Mouse (Mus musculus) right cerebral cortex, postnatal 14 days (tissue): ENCODE measurements around the gene Maml2.

Source experiments
- DNase-seq: peaks from one replicate; pipeline ENCODE4 v3.0.0; 2022

The Maml2 gene

DNA sequence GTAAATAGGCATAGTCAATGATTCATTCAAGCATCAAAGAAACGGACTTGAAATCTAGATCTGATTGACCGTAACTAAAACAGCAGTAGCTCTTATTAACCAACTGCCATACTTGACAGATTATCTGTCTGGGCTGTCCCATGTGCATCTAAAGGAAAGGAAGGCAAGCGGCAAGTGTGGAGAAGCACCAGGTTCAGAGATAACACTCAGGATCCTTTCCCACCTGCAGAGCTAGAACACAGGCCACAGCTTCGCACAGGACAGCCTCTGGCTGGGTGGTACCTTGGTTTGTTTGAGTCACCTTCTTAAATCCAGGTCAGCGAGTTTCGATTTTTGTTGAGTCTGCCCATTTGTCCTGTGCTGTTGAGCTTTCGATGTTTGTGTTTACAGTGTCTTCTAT lies 240.4 kb downstream of the Maml2 start:
- DNase-seq, result no peak

GRCm38 (mm10) chr9:13539535-13539934 lies 241.8 kb downstream of the Maml2 start:
- DNase-seq, result no peak

DNA sequence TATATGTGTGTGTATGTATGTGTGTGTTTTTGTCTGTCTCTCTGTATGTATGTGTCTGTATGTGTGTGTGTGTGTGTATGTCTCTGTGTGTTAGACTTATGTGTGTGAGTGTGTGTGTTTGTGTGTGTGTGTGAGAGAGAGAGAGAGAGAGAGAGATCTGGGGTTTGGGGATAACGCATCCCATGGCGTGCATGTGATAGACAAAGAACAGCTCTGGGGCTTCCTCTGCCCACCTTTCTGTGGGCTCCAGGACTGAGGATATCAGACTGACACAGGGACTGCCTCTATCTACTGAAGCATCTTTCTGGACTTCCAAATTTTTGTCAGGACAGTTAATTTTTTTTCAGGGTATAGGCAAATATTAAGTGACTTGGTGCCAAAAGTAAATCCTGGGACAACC lies 242.5 kb downstream of the Maml2 start:
- DNase-seq, result no peak

- no peak for DNase-seq
These were observed 243.0 kb downstream of the Maml2 start for GRCm38 (mm10) chr9:13540781-13541180.

DNA sequence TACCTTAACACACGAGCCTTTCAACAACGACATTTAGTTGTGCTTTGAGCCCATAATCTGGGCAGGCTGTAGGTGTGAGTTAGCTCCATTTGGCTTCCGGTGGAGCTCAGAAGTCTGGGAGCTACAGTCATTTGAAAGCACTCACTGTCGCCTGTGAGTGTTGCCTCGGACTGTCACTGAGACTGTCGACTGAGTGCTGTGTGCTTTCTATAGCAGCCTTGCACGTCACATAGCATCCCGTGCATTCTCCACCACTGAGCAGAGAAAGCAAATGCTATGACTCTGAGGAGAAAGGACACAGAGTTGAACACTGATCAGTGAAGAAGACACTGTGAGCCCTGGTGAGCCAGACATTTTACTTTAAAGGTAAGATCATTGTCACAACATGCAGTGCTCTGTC lies 245.4 kb downstream of the Maml2 start:
- DNase-seq, result no peak

GRCm38 (mm10) chr9:13544133-13544532 lies 246.4 kb downstream of the Maml2 start:
- DNase-seq, result no peak

DNA sequence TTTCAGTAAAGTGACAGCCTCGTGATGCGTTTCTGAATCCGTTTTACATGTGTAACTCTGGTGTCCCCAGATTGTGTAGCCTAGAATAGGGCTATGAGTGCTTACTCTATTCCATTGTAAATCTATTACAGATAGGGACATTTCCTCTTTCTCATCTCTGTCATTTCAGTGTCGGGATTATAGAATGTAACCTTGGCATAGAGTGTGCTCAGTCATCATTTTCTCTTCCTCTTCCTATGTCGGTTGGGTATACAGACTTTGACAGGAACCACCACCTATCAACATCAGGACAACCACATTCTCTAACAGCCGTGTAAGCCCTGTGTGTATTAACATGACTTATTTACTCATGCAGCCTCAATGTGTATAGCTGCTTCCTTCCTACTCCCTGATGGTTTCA lies 248.0 kb downstream of the Maml2 start:
- no peak for DNase-seq

DNA sequence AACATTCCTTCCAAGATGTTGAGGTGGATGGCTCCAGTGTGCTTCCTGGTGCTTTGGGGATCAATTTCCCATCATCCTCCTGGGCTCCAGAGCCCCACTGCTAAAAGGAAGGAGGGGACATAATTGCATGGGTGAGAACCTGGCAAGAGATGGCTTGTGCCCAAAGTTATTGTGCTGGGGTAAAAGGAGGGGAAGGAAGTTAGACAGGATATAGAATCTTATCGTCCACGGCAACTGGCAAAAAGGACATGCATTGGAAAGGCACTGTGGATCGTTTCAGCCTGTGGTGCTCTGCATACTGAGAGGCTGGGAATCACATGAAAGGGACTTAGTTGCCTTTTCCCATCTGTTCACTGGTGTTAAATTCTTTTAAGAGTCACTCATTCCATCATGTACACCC lies 252.2 kb downstream of the Maml2 start:
- DNase-seq, result no peak

DNA sequence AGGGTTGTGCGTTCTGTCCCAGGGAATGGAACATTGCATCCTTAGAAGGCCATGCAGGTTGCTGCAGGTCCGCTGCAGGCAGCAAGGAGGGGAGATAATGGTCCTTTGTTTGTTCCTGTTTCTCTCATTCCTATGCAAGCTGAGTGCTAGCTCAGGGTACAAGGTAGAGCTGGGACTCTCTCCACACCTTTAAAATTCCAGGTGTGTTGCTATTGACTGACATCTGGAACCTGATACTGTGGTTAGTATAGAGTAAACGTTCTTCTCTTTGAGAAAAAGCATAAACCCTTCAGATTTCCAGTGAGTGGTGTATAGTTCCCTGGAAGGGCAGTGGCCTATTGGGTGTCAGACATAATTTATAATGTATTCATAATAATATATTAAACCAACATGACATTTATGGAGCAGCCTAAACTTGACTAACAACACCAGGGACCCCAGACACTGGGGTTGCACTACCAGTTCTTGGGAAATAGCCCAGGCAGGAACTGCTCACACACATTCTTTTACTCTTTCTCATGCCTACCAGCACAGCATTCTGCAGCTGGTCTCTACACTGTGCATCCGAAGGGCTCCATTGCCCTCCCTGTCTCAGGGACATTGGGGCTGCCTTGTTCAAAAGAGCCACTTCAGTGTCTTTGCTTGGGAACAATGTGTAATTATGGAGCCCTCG lies 254.8 kb downstream of the Maml2 start:
- DNase-seq, result no peak

GRCm38 (mm10) chr9:13554773-13555172 lies 257.0 kb downstream of the Maml2 start:
- no peak for DNase-seq

GRCm38 (mm10) chr9:13555973-13556481 lies 258.3 kb downstream of the Maml2 start:
- DNase-seq, result no peak

DNA sequence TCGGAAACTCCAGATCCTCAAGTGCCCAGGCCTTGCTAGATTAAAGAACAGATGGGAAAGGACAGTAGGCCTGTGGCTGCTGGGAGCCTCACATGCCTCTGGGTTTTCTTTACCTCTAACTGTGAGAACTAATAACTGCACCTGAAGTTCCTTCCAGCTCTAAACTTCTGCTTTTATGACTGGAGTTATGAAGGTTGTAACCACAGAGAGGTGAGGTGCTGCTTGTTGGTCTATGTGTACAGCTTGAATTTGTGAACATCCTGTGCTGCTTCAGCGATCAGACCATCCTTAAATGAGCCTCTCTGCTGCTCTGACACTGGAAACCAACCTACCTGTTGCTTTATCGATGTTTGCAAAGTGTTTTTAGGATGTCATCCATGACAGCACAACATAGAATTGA lies 258.9 kb downstream of the Maml2 start:
- DNase-seq, result no peak

GRCm38 (mm10) chr9:13558811-13559372 lies 261.1 kb downstream of the Maml2 start:
- DNase-seq, result no peak

DNA sequence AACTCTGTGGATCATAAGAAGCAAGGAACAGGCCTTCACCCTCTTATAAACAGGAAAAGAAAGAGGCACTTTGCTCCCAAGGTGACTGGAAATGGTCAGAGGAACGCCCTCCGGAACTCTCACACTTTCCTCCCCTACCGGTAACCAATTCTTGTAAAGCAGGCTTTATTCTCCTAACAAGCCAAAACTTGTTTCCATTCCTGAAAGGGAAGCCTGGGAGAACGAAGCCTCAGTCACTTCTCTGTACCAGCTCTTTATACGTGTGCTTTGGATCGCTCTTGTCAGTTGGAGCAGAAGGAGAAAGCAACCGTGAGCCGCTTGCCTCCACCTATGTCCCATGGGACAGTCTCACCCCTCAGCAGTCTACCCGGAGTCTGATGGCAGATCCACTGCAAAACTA lies 262.9 kb downstream of the Maml2 start:
- DNase-seq, result no peak

DNA sequence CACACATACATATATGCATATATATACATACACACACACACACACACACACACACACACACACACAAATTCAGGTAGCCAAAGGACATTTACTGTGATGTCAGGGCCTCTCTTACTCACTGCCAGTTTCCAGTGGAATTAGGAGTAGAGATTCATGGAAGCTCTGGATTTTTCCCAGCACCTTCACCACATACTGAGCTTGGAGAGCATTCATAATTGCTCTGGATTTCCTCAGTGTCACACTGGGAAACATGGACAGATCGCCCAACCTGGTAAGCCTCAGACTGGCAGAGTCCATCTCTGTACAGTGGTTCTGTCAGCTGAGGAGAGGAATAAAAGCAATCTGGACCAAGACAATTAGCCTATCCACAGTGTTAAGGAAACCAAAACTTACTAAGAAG lies 263.6 kb downstream of the Maml2 start:
- DNase-seq, result no peak

DNA sequence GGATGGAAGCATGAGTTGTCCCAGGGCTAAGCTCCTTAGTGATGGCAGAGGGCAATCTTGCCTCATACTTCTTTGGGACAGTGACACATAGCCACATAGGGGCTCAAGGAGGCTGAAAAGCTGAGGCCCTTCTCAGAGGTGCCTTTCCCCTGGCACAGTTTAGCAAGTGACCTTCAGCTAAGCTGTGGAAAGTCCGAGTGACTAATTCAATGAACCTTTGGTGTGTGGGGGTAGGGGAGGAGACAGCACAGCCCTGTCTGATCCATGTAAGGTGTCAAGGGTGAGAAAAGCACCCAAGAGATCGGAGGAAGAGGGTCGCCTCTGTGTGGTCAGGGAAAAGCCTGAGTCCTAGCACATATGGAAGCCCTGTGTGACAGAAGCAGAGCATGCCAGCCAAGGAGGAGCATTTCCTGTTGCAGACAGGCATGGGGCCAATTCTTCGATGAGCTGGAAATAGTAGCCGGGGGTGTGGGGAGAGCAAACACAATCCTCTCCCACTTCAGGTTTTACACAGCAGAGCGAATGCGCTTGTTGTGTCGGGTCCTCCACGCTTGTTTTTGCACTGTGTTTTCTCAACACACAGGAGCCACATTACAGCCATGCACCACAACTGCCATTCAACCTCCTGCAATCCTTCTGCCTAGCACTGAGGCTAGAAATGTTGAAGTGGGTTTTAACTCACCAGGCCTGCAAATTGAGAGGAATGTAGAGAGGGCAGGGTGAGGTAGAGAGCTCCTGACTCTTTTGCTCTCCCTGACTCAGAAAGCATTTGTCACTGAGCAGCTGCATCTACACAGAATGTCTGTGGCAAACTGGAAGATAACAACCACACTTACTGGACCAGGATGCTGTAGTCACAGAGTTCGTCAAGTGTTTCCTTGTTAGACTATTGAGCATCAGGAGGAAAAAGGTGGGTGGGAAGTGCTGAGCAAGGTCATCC lies 266.0 kb downstream of the Maml2 start:
- peak; percentile 50 for DNase-seq

DNA sequence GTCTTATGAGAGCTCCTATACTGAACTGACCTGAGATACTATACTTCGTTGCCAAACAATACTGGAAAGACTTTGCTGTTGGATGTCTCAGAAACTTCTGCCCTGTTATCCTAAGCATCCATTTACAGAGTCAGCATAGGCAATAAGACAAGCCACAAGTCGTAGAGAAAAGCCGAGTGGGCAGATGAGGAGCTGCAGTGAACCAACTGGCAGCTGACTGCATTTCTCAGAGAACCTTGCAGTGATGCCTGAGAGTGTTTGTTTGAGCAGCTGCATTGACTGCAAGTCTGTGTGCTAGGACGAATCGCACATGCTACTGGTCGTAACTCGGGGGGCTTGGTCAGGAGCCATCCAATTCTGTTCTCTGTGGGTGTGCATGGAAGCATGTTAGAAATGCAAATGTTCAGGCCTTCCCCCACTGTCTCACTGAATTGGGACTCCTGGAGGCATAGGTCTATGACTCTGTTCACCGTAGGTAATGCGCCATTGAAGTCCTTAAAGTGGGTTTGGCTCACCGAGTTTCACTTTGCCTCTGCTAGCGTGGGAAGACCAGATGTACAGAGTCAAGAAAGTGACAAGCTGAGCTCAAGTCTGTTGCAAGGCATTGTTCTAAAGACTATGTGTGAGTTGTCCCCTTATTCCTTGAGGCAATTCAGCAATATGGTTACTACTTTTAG lies 267.7 kb downstream of the Maml2 start:
- DNase-seq, result no peak

GRCm38 (mm10) chr9:13566154-13566885 lies 268.6 kb downstream of the Maml2 start:
- DNase-seq, result no peak

DNA sequence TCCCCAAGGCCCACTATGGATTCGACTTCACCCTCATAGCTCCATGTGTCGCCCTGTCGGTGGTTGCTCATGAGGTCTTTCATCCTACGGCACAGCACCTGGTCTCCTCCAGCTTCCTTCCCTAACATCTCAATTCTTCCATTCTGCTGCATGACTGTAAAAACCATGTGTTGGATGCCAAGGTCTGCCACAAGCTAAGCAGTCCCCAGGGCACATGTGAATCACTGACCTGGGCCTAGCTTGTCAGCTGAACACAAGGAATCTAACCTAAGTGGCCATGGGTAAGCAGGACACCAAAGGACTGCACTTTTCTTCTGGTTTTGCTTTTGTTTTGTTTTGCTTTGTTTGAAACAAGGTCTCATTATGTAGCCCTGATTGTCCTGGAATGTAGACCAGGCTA lies 271.3 kb downstream of the Maml2 start:
- no peak for DNase-seq

DNA sequence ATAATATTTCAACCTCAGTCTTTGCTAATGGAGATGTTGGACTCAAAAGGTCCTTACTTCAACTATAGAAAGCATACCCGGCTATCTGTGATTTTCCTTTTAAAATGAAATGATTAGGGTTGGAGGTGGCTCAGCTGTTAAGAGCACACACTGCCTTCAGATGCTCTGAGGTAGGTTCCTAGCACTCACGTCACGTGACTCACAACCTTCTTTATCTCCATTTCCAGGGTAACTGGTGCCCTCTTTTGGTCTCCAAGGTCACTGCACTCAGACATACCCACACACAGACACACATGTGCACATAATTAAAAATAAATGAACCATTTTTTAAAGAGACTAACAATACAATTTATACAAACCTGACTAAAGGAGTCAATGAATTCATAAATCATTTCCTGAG lies 275.1 kb downstream of the Maml2 start:
- no peak for DNase-seq

GRCm38 (mm10) chr9:13574059-13574458 lies 276.3 kb downstream of the Maml2 start:
- no peak for DNase-seq

DNA sequence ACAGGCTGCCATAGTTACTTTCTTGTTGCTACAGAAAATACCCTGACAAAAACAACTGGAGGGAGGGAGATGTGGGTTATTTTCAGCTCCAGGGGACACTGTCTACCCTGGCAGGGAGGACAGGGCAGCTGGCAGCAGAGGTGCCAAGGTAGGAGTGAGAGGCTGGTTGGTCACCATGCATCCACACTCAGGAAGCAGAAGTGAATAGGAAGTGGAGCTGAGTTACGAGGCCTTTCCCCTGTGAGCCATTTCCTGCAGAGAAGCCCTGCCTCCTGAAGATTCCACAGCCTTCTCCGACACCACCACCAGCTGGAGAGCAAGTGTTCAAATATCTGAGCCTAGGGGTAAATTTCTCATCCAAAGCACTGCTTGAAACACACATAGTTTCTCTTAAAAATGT lies 277.2 kb downstream of the Maml2 start:
- no peak for DNase-seq

DNA sequence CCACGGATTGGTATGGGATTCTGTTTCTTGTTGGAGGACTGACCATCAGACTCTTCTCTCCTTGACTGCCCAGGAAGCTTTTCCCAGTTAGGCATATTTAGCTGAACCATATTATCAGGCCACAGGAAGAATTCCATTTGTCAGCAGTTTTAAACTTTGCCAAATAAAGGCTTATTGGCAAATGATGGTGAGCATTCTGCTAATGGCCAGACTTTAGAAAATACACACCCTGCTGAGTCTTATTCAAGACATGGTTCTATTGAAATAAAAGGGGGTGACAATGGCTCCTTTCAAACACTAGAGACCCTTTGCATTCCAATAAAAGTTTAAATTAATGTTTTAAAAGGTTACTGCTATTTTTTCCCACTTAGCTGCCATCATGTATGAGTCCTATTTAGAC lies 279.4 kb downstream of the Maml2 start:
- DNase-seq, result no peak
